Mouse (Mus musculus) embryonic facial prominence, embryonic 12.5 days (tissue): ENCODE measurements around the gene Heatr9. TPM values are rescaled to one million over a fixed set of nuclear protein-coding genes. Genes with fewer than 3 reads are reported as not detected.
A peak's percentile ranks its signal among the peaks of the same experiment; 100 is the strongest.
"Not testable (repeated sequence)": the region's sequence is repeated elsewhere in the genome, so short reads cannot be mapped to it uniquely, and the experiment has no call there.

Experiments used
- ATAC-seq: fragments of 200-750 bp; cut with Nextera tagmentation; 2 replicates; pipeline ENCODE4 v1.8.0; 2017; ENCODE audit not compliant: insufficient number of reproducible peaks, insufficient read depth, low FRiP score, low TSS enrichment
- H3K27ac ChIP-seq: fragments of 300-500 bp; sonication (generic); 2 replicates; pipeline ENCODE4 v1.5.1; 2016; ENCODE audit warnings: mild to moderate bottlenecking
- H3K27me3 ChIP-seq: fragments of 300-500 bp; sonication (generic); 2 replicates; pipeline ENCODE4 v1.6.1; 2016; ENCODE audit warnings: mild to moderate bottlenecking, moderate library complexity
- H3K36me3 ChIP-seq: fragments of 300-500 bp; sonication (generic); 2 replicates; pipeline ENCODE4 v1.6.1; 2016; ENCODE audit warnings: mild to moderate bottlenecking
- H3K4me1 ChIP-seq: fragments of 300-500 bp; sonication (generic); 2 replicates; pipeline ENCODE4 v1.6.1; 2016
- H3K4me2 ChIP-seq: fragments of 300-500 bp; sonication (generic); replicated peaks from 2 replicates; pipeline ENCODE4 v1.6.1; 2016; ENCODE audit warnings: mild to moderate bottlenecking, moderate library complexity
- H3K4me3 ChIP-seq: fragments of 300-500 bp; sonication (generic); 2 replicates; pipeline ENCODE4 v1.5.1; 2016; ENCODE audit warnings: mild to moderate bottlenecking
- H3K9ac ChIP-seq: fragments of 300-500 bp; sonication (generic); 2 replicates; pipeline ENCODE4 v1.6.1; 2016; ENCODE audit warnings: mild to moderate bottlenecking, moderate library complexity
- H3K9me3 ChIP-seq: fragments of 300-500 bp; sonication (generic); 2 replicates; pipeline ENCODE4 v1.6.1; 2016; ENCODE audit warnings: mild to moderate bottlenecking, moderate library complexity
- WGBS: fragments of 180-500 bp; shearing (Covaris S2); methylation state at CpG from one replicate; pipeline ENCODE4 v1.1.7; 2016; 5-methylcytosine and 5-hydroxymethylcytosine counted together
- polyA plus RNA-seq: library from polyadenylated mRNA; unstranded; fragments of >200 nt; fragmentation: Nextera tagmentation; extraction: Ambion mirVana; gene quantifications from 2 replicates; pipeline ENCODE4 v1.2.1, GENCODE M21; 2016

Heatr9 gene
- polyA plus RNA-seq, 1 experiment from 2014 or later, result not detected

GRCm38 (mm10) chr11:83551668-83552067 lies 29.7 kb upstream of the Heatr9 start:
- no peaks in the 10 kb centered on the region for H3K36me3 ChIP-seq

GRCm38 (mm10) chr11:83551037-83551436 lies 29.1 kb upstream of the Heatr9 start:
- not testable (repeated sequence) for H3K36me3 ChIP-seq, H3K4me2 ChIP-seq, H3K9ac ChIP-seq, H3K4me3 ChIP-seq, H3K4me1 ChIP-seq, H3K27me3 ChIP-seq, H3K27ac ChIP-seq, H3K9me3 ChIP-seq, ATAC-seq
- WGBS, result 81% methylated on average over 7 of the region's 7 CpGs

More at GRCm38 (mm10) chr11:83551668-83552067, 29.7 kb upstream of the Heatr9 start:
- Histone ChIP-seq H3K27ac (no peak overlapping the region), H3K4me1 (no peaks in the 10 kb centered on the region), H3K27me3 (no peaks in the 10 kb centered on the region), H3K4me3 (no peak overlapping the region), H3K9ac (no peak overlapping the region), H3K9me3 (no peaks in the 10 kb centered on the region), H3K4me2 (no peak overlapping the region)
- no peak for ATAC-seq
- WGBS, result 85% methylated on average over 5 of the region's 5 CpGs

GRCm38 (mm10) chr11:83550186-83550632 lies 28.2 kb upstream of the Heatr9 start:
- ATAC-seq, result no peak
- Histone ChIP-seq H3K27me3 (no peaks in the 10 kb centered on the region), H3K9me3 (no peaks in the 10 kb centered on the region), H3K4me3 (no peak overlapping the region), H3K4me2 (no peak overlapping the region), H3K4me1 (no peaks in the 10 kb centered on the region), H3K36me3 (no peaks in the 10 kb centered on the region), H3K9ac (no peak overlapping the region), H3K27ac (no peak overlapping the region)
- 89% methylated on average over 5 of the region's 5 CpGs for WGBS

- Histone ChIP-seq H3K36me3 (no peaks in the 10 kb centered on the region), H3K4me1 (peaks cover 7% of the 10 kb centered on the region; the same call in 1 of the 2 replicates), H3K4me3 (no peak overlapping the region), H3K27ac (no peak overlapping the region), H3K27me3 (no peaks in the 10 kb centered on the region), H3K9ac (no peak overlapping the region), H3K9me3 (no peaks in the 10 kb centered on the region), H3K4me2 (no peak overlapping the region)
- 60% methylated on average over 3 of the region's 3 CpGs for WGBS
- no peak for ATAC-seq
Observed at GRCm38 (mm10) chr11:83544214-83544613, 22.2 kb upstream of the Heatr9 start.

- Histone ChIP-seq H3K9me3 (no peaks in the 10 kb centered on the region), H3K36me3 (no peaks in the 10 kb centered on the region)
Observed at GRCm38 (mm10) chr11:83541415-83541814, 19.4 kb upstream of the Heatr9 start.

GRCm38 (mm10) chr11:83540931-83541330 lies 19.0 kb upstream of the Heatr9 start:
- H3K9ac ChIP-seq, result no peak overlapping the region
- no peaks in the 10 kb centered on the region for H3K9me3 ChIP-seq
- no peak for ATAC-seq
- WGBS, result 86% methylated on average over 2 of the region's 2 CpGs
- no peaks in the 10 kb centered on the region for H3K36me3 ChIP-seq
- no peaks in the 10 kb centered on the region for H3K27me3 ChIP-seq
- H3K4me3 ChIP-seq, result no peak overlapping the region
- H3K4me1 ChIP-seq, result peaks cover 11% of the 10 kb centered on the region; the same call in 1 of the 2 replicates
- H3K27ac ChIP-seq, result no peak overlapping the region
- no peak overlapping the region for H3K4me2 ChIP-seq

More at GRCm38 (mm10) chr11:83541415-83541814, 19.4 kb upstream of the Heatr9 start:
- peaks cover 7% of the 10 kb centered on the region; the same call in 1 of the 2 replicates for H3K4me1 ChIP-seq
- no peaks in the 10 kb centered on the region for H3K27me3 ChIP-seq
- WGBS, result 93% methylated on average over 3 of the region's 3 CpGs
- H3K27ac ChIP-seq, result no peak overlapping the region
- ATAC-seq, result no peak
- no peak overlapping the region for H3K4me3 ChIP-seq
- no peak overlapping the region for H3K4me2 ChIP-seq
- H3K9ac ChIP-seq, result no peak overlapping the region

- 70% methylated on average over 3 of the region's 3 CpGs for WGBS
- Histone ChIP-seq H3K27ac (no peak overlapping the region), H3K27me3 (no peaks in the 10 kb centered on the region), H3K4me3 (no peak overlapping the region), H3K9ac (no peak overlapping the region), H3K4me1 (peaks cover 17% of the 10 kb centered on the region), H3K36me3 (no peaks in the 10 kb centered on the region), H3K9me3 (no peaks in the 10 kb centered on the region), H3K4me2 (no peak overlapping the region)
- ATAC-seq, result no peak
Observed at GRCm38 (mm10) chr11:83538705-83539314, 16.8 kb upstream of the Heatr9 start.

GRCm38 (mm10) chr11:83536831-83537230 lies 14.9 kb upstream of the Heatr9 start:
- Histone ChIP-seq H3K4me2 (no peak overlapping the region), H3K9me3 (no peaks in the 10 kb centered on the region), H3K9ac (no peak overlapping the region), H3K27me3 (no peaks in the 10 kb centered on the region), H3K4me1 (peaks cover 17% of the 10 kb centered on the region), H3K36me3 (no peaks in the 10 kb centered on the region), H3K27ac (no peak overlapping the region), H3K4me3 (no peak overlapping the region)
- ATAC-seq, result no peak
- 84% methylated on average over 3 of the region's 3 CpGs for WGBS

GRCm38 (mm10) chr11:83534609-83535423 lies 12.8 kb upstream of the Heatr9 start:
- 33% methylated on average over 13 of the region's 13 CpGs for WGBS
- no peak overlapping the region for H3K4me3 ChIP-seq
- no peaks in the 10 kb centered on the region for H3K9me3 ChIP-seq
- H3K4me1 ChIP-seq, result peaks cover 17% of the 10 kb centered on the region
- H3K9ac ChIP-seq, result no peak overlapping the region
- H3K27ac ChIP-seq, result peak overlapping the region; percentile 76
- H3K27me3 ChIP-seq, result no peaks in the 10 kb centered on the region
- H3K36me3 ChIP-seq, result no peaks in the 10 kb centered on the region
- ATAC-seq, result peak; percentile 85
- H3K4me2 ChIP-seq, result peak overlapping the region; percentile 6

- no peak overlapping the region for H3K9ac ChIP-seq
- ATAC-seq, result no peak
- H3K4me3 ChIP-seq, result no peak overlapping the region
- no peaks in the 10 kb centered on the region for H3K9me3 ChIP-seq
- H3K27ac ChIP-seq, result peak overlapping the region; percentile 76; the same call in 1 of the 2 replicates
- peak overlapping the region; percentile 6 for H3K4me2 ChIP-seq
- H3K36me3 ChIP-seq, result no peaks in the 10 kb centered on the region
- no peaks in the 10 kb centered on the region for H3K27me3 ChIP-seq
- peaks cover 17% of the 10 kb centered on the region for H3K4me1 ChIP-seq
- 78% methylated on average over 8 of the region's 8 CpGs for WGBS
Observed at GRCm38 (mm10) chr11:83534143-83534542, 12.2 kb upstream of the Heatr9 start.

- Histone ChIP-seq H3K27ac (no peak overlapping the region), H3K9me3 (no peaks in the 10 kb centered on the region), H3K4me3 (no peak overlapping the region), H3K4me1 (peaks cover 17% of the 10 kb centered on the region), H3K36me3 (no peaks in the 10 kb centered on the region), H3K9ac (no peak overlapping the region), H3K4me2 (no peak overlapping the region), H3K27me3 (no peaks in the 10 kb centered on the region)
- no peak for ATAC-seq
- WGBS, result 96% methylated on average over 1 of the region's 1 CpGs
Observed at GRCm38 (mm10) chr11:83533192-83533591, 11.2 kb upstream of the Heatr9 start.

- Histone ChIP-seq H3K4me3 (no peak within 1 kb of the TSS), H3K27ac (no peak within 1 kb of the TSS), H3K36me3 (no peaks in the 10 kb centered on the region), H3K4me1 (peaks cover 13% of the 10 kb centered on the region), H3K9me3 (no peaks in the 10 kb centered on the region), H3K9ac (no peak within 1 kb of the TSS), H3K4me2 (no peak within 1 kb of the TSS), H3K27me3 (no peaks in the 10 kb centered on the region)
- WGBS, result 80% methylated on average over 5 of the region's 5 CpGs
- ATAC-seq, result no peak
Observed at GRCm38 (mm10) chr11:83530360-83530759, 8.4 kb upstream of the Heatr9 start, which contains the start of gene Ccl5. TSS of gene Ccl5 (minus strand) at chr11:83530518.
